Mouse (Mus musculus) CH12.LX (cell line): Measurements from ENCODE around the gene Irf3. TPM values are rescaled to one million over a fixed set of nuclear protein-coding genes. Genes with fewer than 3 reads are reported as not detected.

ENCODE experiments used
- DNase-seq: peaks from one replicate; pipeline ENCODE4 v3.0.0-alpha.2; 2013; ENCODE audit errors: extremely low read depth
- H3K27ac ChIP-seq: 2 replicates; pipeline ENCODE4 v1.5.1; 2012; ENCODE audit warnings: low read depth, mild to moderate bottlenecking, control low read depth, moderate library complexity; ENCODE audit not compliant: insufficient read depth
- H3K27me3 ChIP-seq: replicated peaks from 2 replicates; pipeline ENCODE3; 2012; ENCODE audit warnings: inconsistent platforms
- H3K36me3 ChIP-seq, 2 experiments: replicated peaks in 1 of 2; 2 replicates each; pipeline versions ENCODE3 to v1.6.1; 2012; ENCODE audit warnings: inconsistent platforms in 1 of 2, low read length in 1 of 2, mild to moderate bottlenecking in 1 of 2, mixed read lengths in 1 of 2, moderate library complexity in 1 of 2; ENCODE audit not compliant: control insufficient read depth in 1 of 2, insufficient read depth in 1 of 2
- H3K4me1 ChIP-seq, 2 experiments: 2 replicates each; pipeline ENCODE4 v1.6.1; 2012; ENCODE audit warnings: inconsistent platforms in 1 of 2, moderate library complexity in 1 of 2; ENCODE audit not compliant: insufficient read depth in 2 of 2, control insufficient read depth in 1 of 2
- H3K4me2 ChIP-seq: 2 replicates; pipeline ENCODE4 v1.6.1; 2012; ENCODE audit warnings: low read depth, mild to moderate bottlenecking, control low read depth; ENCODE audit not compliant: poor library complexity, insufficient read depth, severe bottlenecking
- H3K4me3 ChIP-seq, 3 experiments: fragments of 150-350 bp in 1 of 3; sonication (generic) in 1 of 3; replicated peaks in 1 of 3; 2 replicates each; pipeline versions ENCODE3 to v1.5.1; 2011 to 2012; ENCODE audit warnings: low read depth in 2 of 3, low read length in 2 of 3, mild to moderate bottlenecking in 2 of 3, moderate library complexity in 2 of 3, control low read depth in 1 of 3, improper control_type of control experiment in 1 of 3, inconsistent platforms in 1 of 3, mixed read lengths in 1 of 3; ENCODE audit not compliant: poor library complexity in 1 of 3
- H3K79me2 ChIP-seq: replicated peaks from 2 replicates; pipeline ENCODE4 v1.6.1; 2012; ENCODE audit warnings: mild to moderate bottlenecking, moderate library complexity; ENCODE audit not compliant: control insufficient read depth, poor library complexity, insufficient read depth, severe bottlenecking; ENCODE audit errors: extremely low read depth
- H3K9ac ChIP-seq: 2 replicates; pipeline ENCODE4 v1.6.1; 2012; ENCODE audit warnings: low read depth, mild to moderate bottlenecking, control low read depth, moderate library complexity; ENCODE audit not compliant: insufficient read depth
- H3K9me3 ChIP-seq: replicated peaks from 2 replicates; pipeline ENCODE3; 2012; ENCODE audit warnings: low read length, inconsistent platforms, mixed read lengths
- CHD1 ChIP-seq: IDR thresholded peaks from 2 replicates; pipeline ENCODE4 v1.6.1; 2012; ENCODE audit warnings: low read depth, low read length, improper control_type of control experiment, inconsistent platforms
- ELF1 ChIP-seq: IDR thresholded peaks from 2 replicates; pipeline ENCODE4 v1.6.1; 2014; ENCODE audit warnings: low read depth, mild to moderate bottlenecking, inconsistent platforms, low read length, improper control_type of control experiment
- EP300 ChIP-seq: IDR thresholded peaks from 2 replicates; pipeline ENCODE4 v1.6.1; 2011; ENCODE audit warnings: low read length, improper control_type of control experiment
- GABPA ChIP-seq: IDR thresholded peaks from 2 replicates; pipeline ENCODE4 v1.6.1; 2012; ENCODE audit warnings: low read depth, low read length, improper control_type of control experiment, inconsistent platforms; ENCODE audit not compliant: insufficient replicate concordance
- IRF4 ChIP-seq: IDR thresholded peaks from 2 replicates; pipeline ENCODE4 v1.6.1; 2014; ENCODE audit warnings: low read depth, mild to moderate bottlenecking, inconsistent platforms, low read length, improper control_type of control experiment
- JUND ChIP-seq: conservative IDR thresholded peaks from 2 replicates; pipeline ENCODE4 v1.6.1; 2011; ENCODE audit warnings: low read depth, low read length, improper control_type of control experiment
- KAT2A ChIP-seq: IDR thresholded peaks from 2 replicates; pipeline ENCODE4 v1.6.1; 2012; ENCODE audit warnings: low read length, improper control_type of control experiment, inconsistent platforms; ENCODE audit not compliant: insufficient replicate concordance
- MAX ChIP-seq: IDR thresholded peaks from 2 replicates; pipeline ENCODE4 v1.6.1; 2011; ENCODE audit warnings: low read length, improper control_type of control experiment
- MXI1 ChIP-seq: IDR thresholded peaks from 2 replicates; pipeline ENCODE4 v1.6.1; 2011; ENCODE audit warnings: mild to moderate bottlenecking, low read depth, low read length, improper control_type of control experiment
- POLR2AphosphoS2 ChIP-seq: IDR thresholded peaks from 2 replicates; pipeline ENCODE4 v1.6.1; 2011; ENCODE audit warnings: low read depth, low read length, improper control_type of control experiment
- RCOR1 ChIP-seq: conservative IDR thresholded peaks from 2 replicates; pipeline ENCODE4 v1.6.1; 2012; ENCODE audit warnings: low read depth, mild to moderate bottlenecking, inconsistent platforms, low read length, improper control_type of control experiment
- SIN3A ChIP-seq: IDR thresholded peaks from 2 replicates; pipeline ENCODE4 v1.6.1; 2012; ENCODE audit warnings: low read length, improper control_type of control experiment, inconsistent platforms
- SMC3 ChIP-seq: IDR thresholded peaks from 2 replicates; pipeline ENCODE4 v1.6.1; 2011; ENCODE audit warnings: low read depth, low read length, improper control_type of control experiment
- TBP ChIP-seq: conservative IDR thresholded peaks from 2 replicates; pipeline ENCODE4 v1.6.1; 2011; ENCODE audit warnings: low read depth, low read length, improper control_type of control experiment
- UBTF ChIP-seq: IDR thresholded peaks from 2 replicates; pipeline ENCODE4 v1.6.1; 2012; ENCODE audit warnings: low read depth, mild to moderate bottlenecking, inconsistent platforms, low read length, improper control_type of control experiment, moderate library complexity
- USF2 ChIP-seq: conservative IDR thresholded peaks from 2 replicates; pipeline ENCODE4 v1.6.1; 2011; ENCODE audit warnings: low read depth, low read length, improper control_type of control experiment
- ZC3H11A ChIP-seq: IDR thresholded peaks from 2 replicates; pipeline ENCODE4 v1.6.1; 2012; ENCODE audit warnings: low read depth, mild to moderate bottlenecking, inconsistent platforms, low read length, improper control_type of control experiment
- dilution Hi-C: fragments of 300-500 bp; cut with MboI; formaldehyde crosslinking; loops from 2 replicates; pipeline ENCODE4 v1.14.3; 2020; ENCODE audit warnings: low sequenced_read_pairs; ENCODE audit not compliant: extremely low pct_unique_long_range_greater_than_20kb, extremely low pct_ligation_motif_present
- in situ Hi-C: fragments of 300-500 bp; cut with MboI; formaldehyde crosslinking; loops from 3 replicates; pipeline ENCODE4 v1.14.3; 2019; ENCODE audit warnings: low sequenced_read_pairs, low pct_ligation_motif_present, low pct_unique_long_range_greater_than_20kb, mixed read lengths
- polyA plus RNA-seq: library from polyadenylated mRNA; unstranded; fragments of >175 nt; gene quantifications from 2 replicates; pipeline ENCODE4 v1.2.1, GENCODE M21; 2012; ENCODE audit warnings: low read depth; ENCODE audit not compliant: insufficient read length
- total RNA-seq, 2 experiments: library from RNA; depleted of rRNA; stranded (reverse); fragments of 300-350 nt in 1 of 2; fragments of >200 nt in 1 of 2; gene quantifications; 2 replicates each; pipeline ENCODE4 v1.2.3; 2012 to 2014

The Irf3 gene
- total and polyA plus RNA-seq, 3 experiments, result 33.5 to 79.7 (median 56.5) TPM

DNA sequence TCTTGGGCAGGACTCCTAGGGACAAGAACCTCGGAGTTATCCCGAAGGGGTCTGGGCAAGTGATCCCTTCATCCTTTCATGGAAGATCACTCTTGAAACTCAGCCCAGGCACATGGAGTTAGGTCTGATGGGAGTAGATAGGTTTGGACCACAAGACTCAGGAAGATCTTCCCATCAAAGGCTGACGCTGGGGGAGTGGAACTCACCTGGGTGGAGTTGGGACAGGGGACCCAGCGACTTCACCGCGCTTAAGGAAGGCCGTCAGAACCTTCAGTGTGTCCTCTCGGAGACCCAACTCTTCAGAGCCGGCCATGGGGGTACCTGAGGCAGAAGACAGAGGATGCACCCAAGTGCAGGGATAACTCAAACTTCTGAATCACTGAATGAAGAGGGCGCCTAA, 776 bp upstream of the Irf3 start:
- Histone ChIP-seq H3K36me3 (peaks cover 47 to 66% of the 10 kb centered on the region in 2 experiments), H3K9me3 (no peaks in the 10 kb centered on the region), H3K4me1 (peaks cover 3 to 28% of the 10 kb centered on the region in 2 experiments; a peak in 3 of 4 replicates), H3K79me2 (peaks cover 18% of the 10 kb centered on the region), H3K9ac (peak overlapping the region; percentile 42), H3K4me2 (peak overlapping the region; percentile 32), H3K27me3 (no peaks in the 10 kb centered on the region), H3K27ac (no peak overlapping the region), H3K4me3 (peak overlapping the region; percentile 67 to 93 (median 68))
- TF ChIP-seq GABPA (no peak), RCOR1 (no peak), ELF1 (no peak), JUND (no peak), SMC3 (no peak), UBTF (no peak), EP300 (no peak)
- in situ Hi-C loops (no loop called here), dilution Hi-C loops (no loop called here)
- DNase-seq, result no peak

- peak; percentile 71; the same call in 1 of the 2 replicates for TF ChIP-seq POLR2AphosphoS2
- TF ChIP-seq TBP, result no peak
- peak; percentile 21; the same call in 1 of the 2 replicates for TF ChIP-seq UBTF
- TF ChIP-seq CHD1, result 0 out of 2 replicates have a peak, but pooled peaks have one; percentile 51
- TF ChIP-seq MAX, result peak; percentile 65
- TF ChIP-seq USF2, result no peak
- TF ChIP-seq SIN3A, result peak; percentile 74; the same call in 1 of the 2 replicates
- TF ChIP-seq RCOR1, result peak; percentile 58; the same call in 1 of the 2 replicates
- TF ChIP-seq KAT2A, result 0 out of 2 replicates have a peak, but pooled peaks have one; percentile 12
- TF ChIP-seq ZC3H11A, result no peak
- no peak for TF ChIP-seq IRF4
- TF ChIP-seq MXI1, result peak; percentile 60
- TF ChIP-seq, all 38 proteins: peak for 8
- peak; percentile 50 for DNase-seq
- Histone ChIP-seq H3K79me2 (peaks cover 23% of the 10 kb centered on the region), H3K4me3 (peak overlapping the region; percentile 67 to 96 (median 93)), H3K27me3 (no peaks in the 10 kb centered on the region), H3K9me3 (no peaks in the 10 kb centered on the region), H3K9ac (peak overlapping the region; percentile 76), H3K36me3 (peaks cover 43 to 66% of the 10 kb centered on the region in 2 experiments), H3K4me1 (peaks cover 3 to 28% of the 10 kb centered on the region in 2 experiments; a peak in 3 of 4 replicates), H3K27ac (peak overlapping the region; percentile 82), H3K4me2 (peak overlapping the region; percentile 88)
- in situ Hi-C loops, result no loop called here
- dilution Hi-C loops, result no loop called here
These were observed 536 bp downstream of the Irf3 start for GRCm38 (mm10) chr7:44997940-44998428.
